Mouse (Mus musculus) lung, embryonic 16.5 days (tissue): ENCODE results near the gene Cdh16. TPM values are rescaled to one million over a fixed set of nuclear protein-coding genes. Genes with fewer than 3 reads are reported as not detected.
A peak's percentile ranks its signal among the peaks of the same experiment; 100 is the strongest.

Experiments
- ATAC-seq: fragments of 200-750 bp; cut with Nextera tagmentation; 2 replicates; pipeline ENCODE4 v1.8.0; 2017; ENCODE audit warnings: low read depth, mild to moderate bottlenecking, moderate library complexity
- H3K27ac ChIP-seq: fragments of 300-500 bp; sonication (generic); 2 replicates; pipeline ENCODE4 v1.5.1; 2014; ENCODE audit warnings: mild to moderate bottlenecking, control low read depth, low read length
- H3K27me3 ChIP-seq: fragments of 300-500 bp; sonication (generic); 2 replicates; pipeline ENCODE4 v1.6.1; 2014; ENCODE audit warnings: low read depth, low read length, mixed read lengths; ENCODE audit not compliant: control insufficient read depth, insufficient read depth
- H3K36me3 ChIP-seq: fragments of 300-500 bp; sonication (generic); 2 replicates; pipeline ENCODE4 v1.6.1; 2014; ENCODE audit warnings: low read length; ENCODE audit not compliant: control insufficient read depth, insufficient read depth
- H3K4me1 ChIP-seq: fragments of 300-500 bp; sonication (generic); replicated peaks from 2 replicates; pipeline ENCODE4 v1.6.1; 2014; ENCODE audit warnings: low read length, mixed read lengths; ENCODE audit not compliant: control insufficient read depth, insufficient read depth
- H3K4me2 ChIP-seq: fragments of 300-500 bp; sonication (generic); 2 replicates; pipeline ENCODE4 v1.6.1; 2014; ENCODE audit warnings: low read depth, low read length, control low read depth
- H3K4me3 ChIP-seq: fragments of 300-500 bp; sonication (generic); 2 replicates; pipeline ENCODE4 v1.5.1; 2014; ENCODE audit warnings: mild to moderate bottlenecking, low read length, control low read depth
- H3K9ac ChIP-seq: fragments of 300-500 bp; sonication (generic); 2 replicates; pipeline ENCODE4 v1.6.1; 2014; ENCODE audit warnings: low read length, control low read depth
- H3K9me3 ChIP-seq: fragments of 300-500 bp; sonication (generic); 2 replicates; pipeline ENCODE4 v1.6.1; 2016; ENCODE audit warnings: low read length; ENCODE audit not compliant: control insufficient read depth
- WGBS: fragments of 180-500 bp; shearing (Covaris S2); extraction: QIAGEN DNeasy Blood & Tissue Kit; methylation state at CpG from one replicate; pipeline ENCODE4 v1.1.7; 2014; 5-methylcytosine and 5-hydroxymethylcytosine counted together
- polyA plus RNA-seq: library from polyadenylated mRNA; unstranded; fragments of >200 nt; fragmentation: Nextera tagmentation; extraction: Ambion mirVana; gene quantifications from 2 replicates; pipeline ENCODE4 v1.2.1, GENCODE M21; 2015

The Cdh16 gene
- polyA plus RNA-seq, 1 experiment from 2014 or later = 70.4 TPM

DNA sequence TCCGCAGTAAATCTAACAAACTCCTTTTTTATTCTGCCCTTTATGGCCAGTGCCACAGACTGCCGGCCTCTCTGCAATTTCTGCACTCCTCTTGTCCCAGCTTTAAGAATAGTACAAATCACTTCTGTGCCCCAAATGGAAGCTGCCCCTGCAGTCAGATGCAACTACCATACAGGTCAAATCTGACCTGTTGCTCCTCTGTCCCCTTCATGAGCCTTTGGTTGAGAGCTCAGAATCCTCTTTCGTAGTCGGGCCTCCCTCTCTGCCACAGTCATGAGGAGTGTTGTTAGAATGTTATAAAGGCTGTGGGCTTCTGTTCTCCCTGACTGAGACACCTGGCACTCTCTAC is 21.0 kb downstream of the Cdh16 start:
- 64% methylated on average over 4 of the region's 4 CpGs for WGBS
- H3K27ac ChIP-seq = no peak overlapping the region
- no peak overlapping the region for H3K4me3 ChIP-seq
- H3K9me3 ChIP-seq = no peaks in the 10 kb centered on the region
- peaks cover 7% of the 10 kb centered on the region for H3K4me1 ChIP-seq
- H3K27me3 ChIP-seq = no peaks in the 10 kb centered on the region
- 0 out of 2 replicates have a peak overlapping the region, but pooled peaks have one; percentile 6 for H3K9ac ChIP-seq
- no peak for ATAC-seq
- H3K36me3 ChIP-seq = no peaks in the 10 kb centered on the region
- H3K4me2 ChIP-seq = no peak overlapping the region

DNA sequence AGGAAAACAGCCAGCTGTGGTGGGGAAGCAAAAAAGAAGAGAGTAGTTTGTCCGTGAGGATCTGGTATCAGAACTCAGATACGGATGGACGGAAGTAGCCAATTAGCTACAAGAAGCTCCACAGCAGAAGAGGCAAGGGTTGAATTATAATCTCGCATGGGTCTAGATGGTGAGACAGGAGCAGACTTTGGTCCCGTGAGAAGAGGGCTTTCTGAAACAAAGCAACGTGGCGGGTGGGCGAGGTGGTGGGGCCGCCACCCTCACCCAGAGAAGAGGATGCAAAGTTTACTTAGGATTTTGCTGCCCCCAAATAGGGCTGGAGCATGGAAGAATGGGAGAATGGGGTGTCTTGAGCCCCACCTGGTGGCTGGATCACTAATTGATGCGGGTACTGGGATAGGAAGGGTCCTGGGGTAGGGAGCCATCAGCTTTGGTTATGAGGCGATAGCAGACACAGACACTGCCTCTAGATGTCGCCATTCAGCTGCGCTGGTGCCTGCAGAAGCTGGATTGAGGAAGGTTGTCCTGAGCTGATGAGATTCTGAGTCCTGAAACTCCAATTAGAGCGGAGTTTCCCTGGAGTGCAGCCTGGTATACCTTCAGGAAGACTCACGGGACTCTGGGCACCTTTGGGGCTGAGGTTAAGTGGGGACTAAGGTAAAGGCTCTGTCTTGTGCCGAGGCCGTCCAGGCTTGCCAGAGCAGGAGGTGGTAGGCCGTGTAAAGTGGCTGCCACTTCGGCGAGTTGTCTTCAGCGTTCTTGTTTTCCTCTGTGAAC is 21.5 kb downstream of the Cdh16 start:
- H3K4me1 ChIP-seq = peaks cover 7% of the 10 kb centered on the region
- peak overlapping the region; percentile 34 for H3K4me3 ChIP-seq
- H3K4me2 ChIP-seq = peak overlapping the region; percentile 53
- no peaks in the 10 kb centered on the region for H3K9me3 ChIP-seq
- H3K27ac ChIP-seq = no peak overlapping the region
- H3K27me3 ChIP-seq = no peaks in the 10 kb centered on the region
- WGBS = 18% methylated on average over 21 of the region's 21 CpGs
- H3K9ac ChIP-seq = peak overlapping the region; percentile 38
- peak; percentile 94 for ATAC-seq
- H3K36me3 ChIP-seq = no peaks in the 10 kb centered on the region

DNA sequence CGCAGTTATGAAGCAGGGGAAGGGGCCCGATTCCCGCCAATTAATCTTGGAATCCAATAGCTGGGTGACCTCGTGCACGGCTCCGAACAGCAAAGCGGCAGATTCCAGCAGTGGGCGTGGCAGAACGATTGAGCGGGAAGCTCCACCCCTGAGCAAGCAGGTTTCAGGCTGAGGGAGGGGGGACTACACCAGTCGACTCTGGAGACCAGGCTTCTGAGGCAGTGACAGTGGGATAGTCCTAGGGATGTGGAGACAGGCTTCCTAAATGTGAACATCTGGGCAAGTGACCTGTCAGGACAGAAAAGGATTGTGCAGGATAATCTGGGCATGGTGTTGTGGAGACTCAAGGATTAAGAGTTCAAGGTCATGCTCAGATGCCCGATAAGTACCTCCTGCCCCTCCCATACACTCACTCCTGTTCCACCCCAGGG is 22.2 kb downstream of the Cdh16 start:
- H3K27ac ChIP-seq = no peak overlapping the region
- no peaks in the 10 kb centered on the region for H3K36me3 ChIP-seq
- peak overlapping the region; percentile 38 for H3K9ac ChIP-seq
- WGBS = 1% methylated on average over 12 of the region's 12 CpGs
- peak overlapping the region; percentile 53 for H3K4me2 ChIP-seq
- peak overlapping the region; percentile 34 for H3K4me3 ChIP-seq
- peaks cover 7% of the 10 kb centered on the region for H3K4me1 ChIP-seq
- no peaks in the 10 kb centered on the region for H3K9me3 ChIP-seq
- ATAC-seq = peak; percentile 45; the same call in 1 of the 2 replicates
- H3K27me3 ChIP-seq = no peaks in the 10 kb centered on the region

DNA sequence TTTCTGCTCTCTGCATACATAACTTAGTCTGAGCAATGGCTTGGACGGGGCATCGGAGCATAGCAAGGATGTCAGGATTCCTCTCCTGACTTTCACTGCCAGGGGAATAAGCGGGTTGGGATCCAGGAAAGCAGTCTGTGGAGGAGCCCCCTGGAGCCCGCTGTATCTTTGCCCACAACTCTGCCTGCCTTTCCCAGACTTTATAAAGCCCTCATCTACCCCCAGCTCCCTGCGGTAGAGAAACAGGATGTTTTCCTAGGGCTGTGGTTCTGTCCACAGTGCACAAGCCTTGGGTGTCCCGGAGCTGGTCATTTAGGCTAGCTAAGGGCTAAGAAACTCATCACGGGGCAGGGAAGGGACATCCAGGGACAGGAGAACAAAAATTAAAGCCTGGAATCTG is 22.8 kb downstream of the Cdh16 start:
- ATAC-seq = no peak
- no peaks in the 10 kb centered on the region for H3K9me3 ChIP-seq
- H3K4me3 ChIP-seq = peak overlapping the region; percentile 34; the same call in 1 of the 2 replicates
- no peak overlapping the region for H3K27ac ChIP-seq
- H3K4me1 ChIP-seq = peaks cover 7% of the 10 kb centered on the region
- H3K9ac ChIP-seq = no peak overlapping the region; the same call in 1 of the 2 replicates
- peak overlapping the region; percentile 53 for H3K4me2 ChIP-seq
- no peaks in the 10 kb centered on the region for H3K27me3 ChIP-seq
- WGBS = 28% methylated on average over 7 of the region's 7 CpGs
- H3K36me3 ChIP-seq = no peaks in the 10 kb centered on the region

DNA sequence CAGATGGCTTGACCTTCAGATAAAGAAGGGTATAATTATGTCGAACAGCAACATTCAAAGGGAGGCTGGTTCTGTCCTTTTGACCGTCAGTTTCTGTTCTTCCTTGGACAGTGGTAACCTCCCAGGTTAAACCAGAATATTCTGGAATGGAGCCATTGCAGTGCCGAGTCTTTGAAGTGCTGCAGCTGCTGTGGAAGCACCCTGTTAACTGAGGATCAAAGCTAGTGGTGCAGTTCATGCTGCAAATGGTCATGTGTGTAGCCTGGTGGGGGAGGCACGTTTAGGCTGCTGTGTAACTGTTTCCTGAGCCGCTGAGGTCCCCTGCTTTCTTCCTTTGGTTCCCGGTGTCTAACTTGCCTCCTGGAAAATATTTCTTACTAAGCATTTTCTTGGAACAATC is 25.7 kb downstream of the Cdh16 start:
- WGBS = 29% methylated on average over 6 of the region's 6 CpGs
- Histone ChIP-seq H3K36me3 (peaks cover 8% of the 10 kb centered on the region), H3K4me2 (no peak overlapping the region), H3K27me3 (no peaks in the 10 kb centered on the region), H3K27ac (no peak overlapping the region), H3K4me1 (peaks cover 10% of the 10 kb centered on the region), H3K9ac (no peak overlapping the region), H3K4me3 (no peak overlapping the region), H3K9me3 (no peaks in the 10 kb centered on the region)
- no peak for ATAC-seq

DNA sequence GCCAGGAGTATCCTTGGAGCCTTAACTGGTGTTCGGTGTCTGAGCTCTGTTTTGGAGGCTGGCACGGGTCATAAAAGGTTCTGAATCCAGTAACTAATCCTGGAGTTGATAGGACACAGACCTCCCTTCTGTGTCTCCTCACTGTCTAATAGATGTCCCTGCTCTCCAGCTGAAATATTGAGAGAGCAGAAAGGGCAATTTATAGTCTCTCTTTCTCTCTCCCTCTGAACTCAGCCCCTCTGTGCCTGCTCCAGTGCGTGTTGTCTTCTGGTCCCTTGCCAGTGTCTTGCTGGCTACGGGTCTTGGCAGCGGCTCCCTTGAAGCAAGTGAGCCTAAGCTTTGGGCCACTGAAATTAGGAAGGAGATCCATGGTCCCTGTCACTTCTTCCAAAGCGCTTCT is 26.5 kb downstream of the Cdh16 start:
- Histone ChIP-seq H3K36me3 (peaks cover 8% of the 10 kb centered on the region), H3K4me2 (no peak overlapping the region), H3K4me1 (peaks cover 10% of the 10 kb centered on the region), H3K9ac (no peak overlapping the region), H3K4me3 (no peak overlapping the region), H3K9me3 (no peaks in the 10 kb centered on the region), H3K27me3 (no peaks in the 10 kb centered on the region), H3K27ac (no peak overlapping the region)
- no peak for ATAC-seq
- 61% methylated on average over 6 of the region's 6 CpGs for WGBS

DNA sequence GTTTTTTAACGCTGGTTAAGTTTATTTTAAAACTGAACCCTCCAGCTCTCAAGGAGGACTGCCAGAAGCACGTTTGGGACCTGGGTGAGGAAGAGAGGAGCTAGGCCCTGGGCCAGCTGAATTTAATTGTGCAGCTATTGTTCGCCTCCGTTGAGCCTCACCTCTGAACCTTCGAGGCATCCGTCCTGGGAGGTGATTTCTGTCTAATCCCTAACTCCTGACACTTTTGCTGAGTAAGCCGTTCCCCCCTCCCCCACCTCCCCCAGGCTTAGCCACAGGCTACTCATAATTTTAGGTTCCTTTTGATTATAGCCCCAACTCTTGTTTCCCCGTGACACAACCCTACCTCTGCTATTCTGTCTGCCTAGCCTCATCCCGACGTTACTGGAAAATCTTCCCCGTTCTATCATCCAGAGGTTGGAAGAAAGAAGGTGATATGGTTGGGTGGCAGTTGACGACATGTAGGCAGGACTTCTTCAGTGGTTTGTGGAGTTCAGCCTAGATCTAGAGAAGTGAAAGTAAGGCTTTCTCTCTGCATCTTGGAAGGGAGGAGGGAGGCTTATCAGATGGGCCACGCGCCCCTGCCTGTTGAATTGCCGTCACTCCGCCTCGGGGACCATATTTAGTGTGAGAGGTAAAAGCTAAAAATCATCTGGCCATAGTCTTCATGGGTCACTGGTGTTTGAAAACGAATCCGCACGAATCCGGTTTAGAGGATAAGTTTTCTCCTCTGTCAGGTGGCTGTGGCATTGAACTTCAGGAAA is 28.2 kb downstream of the Cdh16 start:
- no peak overlapping the region for H3K27ac ChIP-seq
- H3K4me2 ChIP-seq = no peak overlapping the region
- H3K9ac ChIP-seq = no peak overlapping the region
- H3K4me3 ChIP-seq = no peak overlapping the region
- 76% methylated on average over 21 of the region's 21 CpGs for WGBS
- H3K4me1 ChIP-seq = peaks cover 8% of the 10 kb centered on the region
- no peaks in the 10 kb centered on the region for H3K27me3 ChIP-seq
- H3K9me3 ChIP-seq = no peaks in the 10 kb centered on the region
- peaks cover 8% of the 10 kb centered on the region for H3K36me3 ChIP-seq
- no peak for ATAC-seq

DNA sequence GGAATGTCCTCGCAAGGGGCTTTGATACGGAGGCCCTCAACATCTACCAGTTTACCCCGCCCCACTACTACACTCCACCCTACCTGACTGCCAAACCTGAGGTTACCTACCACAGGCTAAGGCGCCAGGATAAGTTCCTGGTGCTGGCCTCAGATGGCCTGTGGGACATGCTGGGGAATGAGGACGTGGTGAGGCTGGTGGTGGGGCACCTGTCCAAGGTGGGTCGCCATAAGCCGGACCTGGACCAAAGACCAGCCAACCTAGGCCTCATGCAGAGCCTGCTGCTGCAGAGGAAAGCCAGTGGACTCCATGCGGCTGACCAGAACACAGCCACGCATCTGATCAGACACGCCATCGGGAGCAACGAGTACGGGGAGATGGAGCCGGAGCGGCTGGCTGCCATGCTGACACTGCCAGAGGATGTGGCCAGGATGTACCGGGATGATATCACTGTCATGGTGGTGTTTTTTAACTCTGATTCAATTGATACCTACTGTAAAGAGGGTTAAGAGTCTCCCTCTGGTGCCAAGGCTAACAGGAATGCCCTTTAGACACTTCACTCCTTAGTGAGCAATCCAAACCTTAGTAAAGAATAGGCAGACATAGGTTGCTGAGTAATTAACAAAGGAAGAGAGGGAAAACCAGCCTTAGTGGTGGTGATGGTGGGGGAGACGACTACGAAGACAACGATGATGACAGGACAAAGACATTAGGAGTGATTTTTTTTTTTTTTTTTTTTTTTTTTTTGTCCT is 29.4 kb downstream of the Cdh16 start:
- Histone ChIP-seq H3K4me1 (peaks cover 8% of the 10 kb centered on the region), H3K36me3 (peaks cover 8% of the 10 kb centered on the region), H3K4me2 (no peak overlapping the region), H3K4me3 (no peak overlapping the region), H3K27me3 (no peaks in the 10 kb centered on the region), H3K27ac (no peak overlapping the region), H3K9ac (no peak overlapping the region), H3K9me3 (no peaks in the 10 kb centered on the region)
- ATAC-seq = no peak
- 92% methylated on average over 19 of the region's 19 CpGs for WGBS
